Mouse (Mus musculus) ES-E14 (cell line): ENCODE measurements around the gene Trim63.

Source experiments
- CHD2 ChIP-seq: IDR thresholded peaks from 2 replicates; pipeline ENCODE4 v1.6.1; 2014; ENCODE audit warnings: mild to moderate bottlenecking, low read depth, low read length, inconsistent platforms
- HCFC1 ChIP-seq: IDR thresholded peaks from 2 replicates; pipeline ENCODE4 v1.6.1; 2012; ENCODE audit warnings: low read length, inconsistent platforms, borderline replicate concordance; ENCODE audit not compliant: insufficient read depth

DNA sequence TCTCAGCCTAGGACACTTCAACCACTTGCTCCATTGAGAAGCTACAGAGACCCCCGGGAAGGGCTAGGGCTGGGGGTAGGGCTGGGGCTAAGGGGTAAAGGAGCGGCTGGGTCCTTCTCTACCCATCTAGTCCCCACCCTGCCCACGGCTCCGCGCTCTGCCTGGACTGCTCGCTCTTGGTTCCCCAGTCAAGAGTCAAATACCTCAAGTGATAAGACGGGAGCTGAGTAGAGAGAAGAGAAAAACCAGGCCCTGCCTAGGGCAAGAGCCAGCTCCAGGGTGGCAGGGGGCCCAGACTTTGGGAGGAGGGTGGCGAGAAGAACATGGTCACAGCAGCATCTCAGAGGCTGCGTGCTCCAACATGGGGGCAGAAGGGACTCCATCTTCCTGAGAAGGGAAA, 550 bp downstream of the Trim63 start:
- TF ChIP-seq HCFC1 (no peak), CHD2 (no peak)
